In the genomic region with DNA sequence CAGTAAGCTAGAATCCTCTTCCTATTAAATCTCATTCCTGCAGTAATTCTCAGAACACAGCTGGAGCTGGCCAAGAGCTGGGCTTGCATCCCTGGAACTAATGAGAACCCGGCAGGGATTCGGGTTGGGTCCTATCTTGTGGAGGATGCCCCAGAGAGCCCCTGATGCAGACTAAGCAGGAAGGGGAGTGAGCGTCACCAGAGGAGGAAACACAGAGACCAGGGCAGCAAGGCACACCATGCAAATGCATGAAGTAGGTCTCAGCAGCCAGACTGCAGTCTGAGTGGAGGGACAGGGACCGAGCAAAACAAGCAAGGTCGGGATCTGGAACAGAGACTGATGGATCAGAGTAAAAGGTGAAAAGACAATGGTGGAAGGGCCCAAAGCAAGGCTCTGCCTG, we compare ENCODE assay signal across 29 mouse cellular contexts.
DNase-seq lines count a peak whose midpoint lies in the region; ATAC-seq lines count a peak whose summit lies in the region.
"Had no signal": no experiment of that assay in that cellular context is flagged by ENCODE, and none has a peak within 500 bp of the region (broad histone marks: within the 10 kb centered on the region; RNA-seq: fewer than 3 reads in every experiment).

No protein-coding gene starts in this region.

- no peak for DNase-seq in hindbrain, embryonic 11.5 days (ENCODE audit: low spot score)
- DNase-seq in brain, adult 2 months (ENCODE audit: low read depth, low spot score), result peak; percentile 2
- peak; percentile 39 for DNase-seq in midbrain, embryonic 14.5 days
- DNase-seq in embryo, embryonic 11 days, result no peak
- DNase-seq in kidney, postnatal 10 days, result no peak
- DNase-seq in adrenal gland, postnatal 10 days, result no peak
- DNase-seq: adrenal gland, postnatal 36 days; cerebellum, adult 18-20 months; cerebellum, postnatal 14 days; heart, postnatal 10 days; kidney, postnatal 36 days; layer of hippocampus, postnatal 36 days; liver, postnatal 0 days; lung, postnatal 10 days; retina, postnatal 1 day; right cerebral cortex, postnatal 25 days; spleen, adult 18-20 months had no signal

- no peak overlapping the region for H3K9ac ChIP-seq in hindbrain, embryonic 12.5 days
- H3K9ac ChIP-seq in hindbrain, embryonic 11.5 days (ENCODE audit: low read depth, low read length), result no peak overlapping the region
- H3K9ac ChIP-seq in midbrain, embryonic 14.5 days (replicated peaks; ENCODE audit: low read length), result no peak overlapping the region
- H3K9ac ChIP-seq: embryonic facial prominence, embryonic 12.5 days; forebrain, embryonic 12.5 days; heart, embryonic 12.5 days; hindbrain, embryonic 15.5 days; limb, embryonic 12.5 days; liver, postnatal 0 days; midbrain, embryonic 12.5 days had no signal

- no peak overlapping the region for H3K4me3 ChIP-seq in hindbrain, embryonic 12.5 days
- H3K4me3 ChIP-seq in hindbrain, embryonic 11.5 days (ENCODE audit: low read depth, low read length), result no peak overlapping the region
- H3K4me3 ChIP-seq in midbrain, embryonic 14.5 days (replicated peaks; ENCODE audit: low read depth, low read length), result no peak overlapping the region
- H3K4me3 ChIP-seq: embryonic facial prominence, embryonic 12.5 days; erythroblast, embryonic 14.5 days; forebrain, embryonic 12.5 days; heart, embryonic 12.5 days; hindbrain, embryonic 15.5 days; limb, embryonic 12.5 days; midbrain, embryonic 12.5 days had no signal

- H3K9me3 ChIP-seq in hindbrain, embryonic 12.5 days (replicated peaks), result no peaks in the 10 kb centered on the region
- no peaks in the 10 kb centered on the region for H3K9me3 ChIP-seq in hindbrain, embryonic 11.5 days (ENCODE audit: control insufficient read depth, low read length)
- H3K9me3 ChIP-seq in midbrain, embryonic 14.5 days (ENCODE audit: control insufficient read depth, low read length), result no peaks in the 10 kb centered on the region
- H3K9me3 ChIP-seq: embryonic facial prominence, embryonic 12.5 days; forebrain, embryonic 12.5 days; heart, embryonic 12.5 days; hindbrain, embryonic 15.5 days; limb, embryonic 12.5 days; midbrain, embryonic 12.5 days had no signal

- no peak for ATAC-seq in hindbrain, embryonic 12.5 days (ENCODE audit: low FRiP score)
- no peak for ATAC-seq in hindbrain, embryonic 11.5 days (ENCODE audit: low FRiP score)
- no peak for ATAC-seq in midbrain, embryonic 14.5 days (ENCODE audit: low FRiP score, low TSS enrichment)
- ATAC-seq: CD4-positive, CD25-positive, alpha-beta regulatory T cell, adult 4 months; intestine, embryonic 16.5 days; liver, postnatal 0 days had no signal

- WGBS in hindbrain, embryonic 12.5 days, result 33% methylated on average over 5 of the region's 5 CpGs
- WGBS in hindbrain, embryonic 11.5 days, result 30% methylated on average over 5 of the region's 5 CpGs
- 19% methylated on average over 5 of the region's 5 CpGs for whole genome bisulfite sequencing in midbrain, embryonic 14.5 days

- peaks cover 10% of the 10 kb centered on the region for H3K4me1 ChIP-seq in hindbrain, embryonic 12.5 days
- no peaks in the 10 kb centered on the region for H3K4me1 ChIP-seq in hindbrain, embryonic 11.5 days (replicated peaks; ENCODE audit: control insufficient read depth, insufficient read depth, low read length)
- H3K4me1 ChIP-seq in midbrain, embryonic 14.5 days (ENCODE audit: control insufficient read depth, insufficient read depth, low read length), result no peaks in the 10 kb centered on the region

- 0 out of 2 replicates have a peak overlapping the region, but pooled peaks have one; percentile 19 for H3K27ac ChIP-seq in hindbrain, embryonic 12.5 days
- H3K27ac ChIP-seq in hindbrain, embryonic 11.5 days (ENCODE audit: low read depth, low read length), result no peak overlapping the region
- H3K27ac ChIP-seq in midbrain, embryonic 14.5 days (replicated peaks; ENCODE audit: low read depth, low read length), result peak overlapping the region; percentile 50
- H3K27ac ChIP-seq: embryonic facial prominence, embryonic 12.5 days; forebrain, embryonic 12.5 days; limb, embryonic 12.5 days; midbrain, embryonic 12.5 days had no signal

- no peaks in the 10 kb centered on the region for H3K36me3 ChIP-seq in hindbrain, embryonic 12.5 days
- no peaks in the 10 kb centered on the region for H3K36me3 ChIP-seq in hindbrain, embryonic 11.5 days (ENCODE audit: control insufficient read depth, insufficient read depth, low read length)
- H3K36me3 ChIP-seq in midbrain, embryonic 14.5 days (ENCODE audit: control insufficient read depth, insufficient read depth, low read length), result no peaks in the 10 kb centered on the region
- H3K36me3 ChIP-seq: embryonic facial prominence, embryonic 12.5 days; forebrain, embryonic 12.5 days; G1E; heart, embryonic 12.5 days; hindbrain, embryonic 15.5 days; limb, embryonic 12.5 days; midbrain, embryonic 12.5 days had no signal

- H3K4me2 ChIP-seq in hindbrain, embryonic 12.5 days (replicated peaks), result no peak overlapping the region
- H3K4me2 ChIP-seq in hindbrain, embryonic 11.5 days (replicated peaks; ENCODE audit: low read depth, low read length), result no peak overlapping the region
- no peak overlapping the region for H3K4me2 ChIP-seq in midbrain, embryonic 14.5 days (ENCODE audit: low read length)
- H3K4me2 ChIP-seq: embryonic facial prominence, embryonic 12.5 days; forebrain, embryonic 12.5 days; heart, embryonic 12.5 days; hindbrain, embryonic 15.5 days; limb, embryonic 12.5 days; liver, embryonic 11.5 days; midbrain, embryonic 12.5 days had no signal

- H3K27me3 ChIP-seq in hindbrain, embryonic 12.5 days, result no peaks in the 10 kb centered on the region
- H3K27me3 ChIP-seq in hindbrain, embryonic 11.5 days (ENCODE audit: control insufficient read depth, insufficient read depth, low read length), result no peaks in the 10 kb centered on the region
- no peaks in the 10 kb centered on the region for H3K27me3 ChIP-seq in midbrain, embryonic 14.5 days (ENCODE audit: control insufficient read depth, insufficient read depth, low read length)
- H3K27me3 ChIP-seq: embryonic facial prominence, embryonic 12.5 days; hindbrain, embryonic 15.5 days; limb, embryonic 12.5 days had no signal

Comparison
In these comparisons a context has a peak if more than half of its experiments do, and no peak if none do; other contexts are left out.
1. DNase-seq: peak in brain, adult 2 months (single experiment) and midbrain, embryonic 14.5 days (single experiment); none in hindbrain, embryonic 11.5 days (single experiment), embryo, embryonic 11 days (single experiment), kidney, postnatal 10 days (single experiment) and adrenal gland, postnatal 10 days (single experiment).